Mouse (Mus musculus): ENCODE results near the gene Slc11a1. TPM values are rescaled to one million over a fixed set of nuclear protein-coding genes. Genes with fewer than 3 reads are reported as not detected.
"Not testable (repeated sequence)": the region's sequence is repeated elsewhere in the genome, so short reads cannot be mapped to it uniquely, and the experiment has no call there.

The Slc11a1 gene
- polyA plus RNA-seq, 1 experiment from 2014 or later, result 2.0 TPM

- Histone ChIP-seq H3K4me1 (peaks cover 28% of the 10 kb centered on the region), H3K9ac (peak overlapping the region; percentile 74), H3K27me3 (replicated peaks) (peaks cover 14% of the 10 kb centered on the region), H3K27ac (peak overlapping the region; percentile 80), H3K4me3 (peak overlapping the region; percentile 95), H3K4me2 (peak overlapping the region; percentile 96), H3K36me3 (replicated peaks) (0 out of 2 replicates have a peak, but pooled peaks cover 4% of the 10 kb centered on the region), H3K9me3 (no peaks in the 10 kb centered on the region)
- ATAC-seq (replicated peaks), result peak; percentile 43
- under 1% methylated on average over 53 of the region's 63 CpGs for WGBS
These were observed 16.9 kb downstream of the Slc11a1 start for GRCm38 (mm10) chr1:74391844-74392441.

GRCm38 (mm10) chr1:74392446-74392994 lies 17.5 kb downstream of the Slc11a1 start:
- Histone ChIP-seq H3K36me3 (replicated peaks) (0 out of 2 replicates have a peak, but pooled peaks cover 4% of the 10 kb centered on the region), H3K27ac (peak overlapping the region; percentile 80; the same call in 1 of the 2 replicates), H3K9ac (peak overlapping the region; percentile 74), H3K4me2 (peak overlapping the region; percentile 96), H3K27me3 (replicated peaks) (peaks cover 14% of the 10 kb centered on the region), H3K4me1 (peaks cover 28% of the 10 kb centered on the region), H3K4me3 (peak overlapping the region; percentile 95), H3K9me3 (no peaks in the 10 kb centered on the region)
- ATAC-seq (replicated peaks), result peak; percentile 38
- 3% methylated on average over 16 of the region's 16 CpGs for WGBS

DNA sequence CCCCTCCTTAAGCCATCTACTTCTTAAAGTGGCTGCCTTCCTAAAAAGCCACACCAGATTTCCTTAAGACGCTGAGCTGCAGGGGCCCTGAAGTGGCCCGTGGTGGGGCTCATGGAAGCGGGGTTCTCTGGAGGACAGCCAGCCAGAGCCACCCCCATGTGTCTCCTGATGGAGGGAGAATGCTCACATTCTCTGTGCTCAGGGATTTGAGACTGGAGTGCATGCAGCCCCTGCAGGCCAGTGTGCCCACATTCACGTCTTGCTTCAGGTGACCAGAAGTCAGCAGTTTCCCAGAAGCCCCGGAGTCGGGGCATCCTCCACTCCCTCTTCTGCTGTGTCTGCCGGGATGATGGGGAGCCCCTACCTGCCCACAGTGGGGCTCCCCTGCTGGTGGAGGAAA lies 18.0 kb downstream of the Slc11a1 start:
- 39% methylated on average over 7 of the region's 7 CpGs for WGBS
- ATAC-seq (replicated peaks), result no peak
- Histone ChIP-seq H3K36me3 (replicated peaks) (0 out of 2 replicates have a peak, but pooled peaks cover 4% of the 10 kb centered on the region), H3K4me1 (peaks cover 31% of the 10 kb centered on the region), H3K9me3 (no peaks in the 10 kb centered on the region), H3K9ac (no peak overlapping the region; the same call in 1 of the 2 replicates), H3K27ac (no peak overlapping the region), H3K27me3 (replicated peaks) (peaks cover 14% of the 10 kb centered on the region), H3K4me2 (peak overlapping the region; percentile 96), H3K4me3 (peak overlapping the region; percentile 95)

GRCm38 (mm10) chr1:74393697-74394096 lies 18.7 kb downstream of the Slc11a1 start:
- H3K4me1 ChIP-seq, result peaks cover 31% of the 10 kb centered on the region
- no peak overlapping the region for H3K4me2 ChIP-seq
- ATAC-seq (replicated peaks), result no peak
- peaks cover 10% of the 10 kb centered on the region for H3K27me3 ChIP-seq (replicated peaks)
- H3K4me3 ChIP-seq, result no peak overlapping the region
- H3K36me3 ChIP-seq (replicated peaks), result 0 out of 2 replicates have a peak, but pooled peaks cover 4% of the 10 kb centered on the region
- H3K9me3 ChIP-seq, result no peaks in the 10 kb centered on the region
- H3K9ac ChIP-seq, result no peak overlapping the region
- 92% methylated on average over 9 of the region's 9 CpGs for WGBS
- no peak overlapping the region for H3K27ac ChIP-seq

- no peak overlapping the region for H3K4me3 ChIP-seq
- ATAC-seq (replicated peaks), result no peak
- WGBS, result 95% methylated on average over 9 of the region's 9 CpGs
- 0 out of 2 replicates have a peak, but pooled peaks cover 4% of the 10 kb centered on the region for H3K36me3 ChIP-seq (replicated peaks)
- no peaks in the 10 kb centered on the region for H3K9me3 ChIP-seq
- no peak overlapping the region for H3K9ac ChIP-seq
- peaks cover 8% of the 10 kb centered on the region for H3K27me3 ChIP-seq (replicated peaks)
- no peak overlapping the region for H3K27ac ChIP-seq
- H3K4me1 ChIP-seq, result peaks cover 31% of the 10 kb centered on the region
- no peak overlapping the region for H3K4me2 ChIP-seq
These were observed 19.3 kb downstream of the Slc11a1 start for GRCm38 (mm10) chr1:74394311-74394710.

DNA sequence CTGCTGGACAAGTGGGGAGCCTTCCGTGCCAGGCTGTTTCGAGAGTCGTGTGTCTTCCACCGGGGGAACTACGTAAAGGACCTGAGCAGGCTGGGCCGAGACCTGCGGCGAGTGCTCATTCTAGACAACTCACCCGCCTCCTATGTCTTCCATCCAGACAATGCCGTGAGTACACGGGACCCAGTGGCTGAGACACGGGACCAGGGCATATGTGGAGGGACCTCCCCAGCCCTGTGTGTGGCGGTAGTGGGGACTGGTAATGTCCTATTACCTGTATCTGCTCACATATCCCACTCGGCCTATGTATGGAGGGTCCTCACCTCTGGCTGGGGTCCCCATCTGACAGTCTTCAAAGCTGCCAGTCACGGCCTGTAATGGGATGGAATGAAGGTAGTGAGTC lies 19.9 kb downstream of the Slc11a1 start:
- peaks cover 31% of the 10 kb centered on the region for H3K4me1 ChIP-seq
- ATAC-seq (replicated peaks), result no peak
- 91% methylated on average over 15 of the region's 15 CpGs for WGBS
- H3K36me3 ChIP-seq (replicated peaks), result 0 out of 2 replicates have a peak, but pooled peaks cover 4% of the 10 kb centered on the region
- no peaks in the 10 kb centered on the region for H3K9me3 ChIP-seq
- no peak overlapping the region for H3K27ac ChIP-seq
- no peak overlapping the region for H3K9ac ChIP-seq
- no peak overlapping the region for H3K4me2 ChIP-seq
- peaks cover 3% of the 10 kb centered on the region for H3K27me3 ChIP-seq (replicated peaks)
- H3K4me3 ChIP-seq, result no peak overlapping the region

- Histone ChIP-seq H3K27me3 (replicated peaks) (peaks cover 3% of the 10 kb centered on the region; the same call in 1 of the 2 replicates), H3K4me1 (peaks cover 27% of the 10 kb centered on the region), H3K36me3 (replicated peaks) (0 out of 2 replicates have a peak, but pooled peaks cover 4% of the 10 kb centered on the region), H3K9ac (no peak overlapping the region), H3K9me3 (no peaks in the 10 kb centered on the region), H3K4me3 (no peak overlapping the region), H3K4me2 (no peak overlapping the region), H3K27ac (no peak overlapping the region)
- no peak for ATAC-seq (replicated peaks)
- 87% methylated on average over 13 of the region's 13 CpGs for WGBS
These were observed 20.3 kb downstream of the Slc11a1 start for GRCm38 (mm10) chr1:74395290-74395689.

DNA sequence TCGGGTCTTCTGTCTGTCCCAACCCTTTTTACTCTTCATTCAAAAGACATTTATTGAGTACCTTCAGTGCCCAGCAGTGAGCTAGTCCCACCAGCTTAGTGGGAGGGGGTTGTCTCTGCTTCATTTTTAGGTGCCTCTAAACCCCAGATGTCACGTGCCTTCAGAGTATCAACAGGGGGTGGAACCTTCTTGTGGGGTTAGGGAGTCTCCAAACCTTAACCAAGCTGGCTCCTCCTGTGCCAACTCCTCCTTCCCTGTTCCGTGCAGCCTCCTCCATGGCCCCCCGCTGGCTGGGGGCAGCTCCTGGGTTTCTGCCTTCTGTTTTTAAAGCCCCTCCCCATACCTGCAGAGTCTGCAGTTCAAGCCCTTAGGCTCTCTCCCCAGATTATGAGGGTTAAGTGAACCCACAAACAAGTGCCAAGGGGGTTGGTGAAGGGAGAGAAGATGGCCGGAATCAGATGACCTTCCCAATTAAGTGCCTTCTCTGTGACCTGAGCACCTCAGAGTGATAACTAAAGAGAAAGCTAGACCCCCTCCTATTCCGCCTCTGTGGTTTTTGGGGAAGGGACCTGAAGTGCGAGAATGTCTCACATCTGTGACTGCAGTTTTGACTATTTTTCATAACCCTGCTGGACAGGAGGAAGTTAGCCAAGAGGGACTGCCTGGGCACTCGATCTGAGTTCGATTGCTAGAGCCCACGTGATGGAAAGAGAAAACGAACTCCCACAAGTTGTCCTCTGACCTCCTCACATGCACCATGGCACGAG lies 21.6 kb downstream of the Slc11a1 start:
- H3K9ac ChIP-seq; H3K27me3 ChIP-seq (replicated peaks); H3K36me3 ChIP-seq (replicated peaks); H3K9me3 ChIP-seq; ATAC-seq (replicated peaks): not testable (repeated sequence)
- 0 out of 2 replicates have a peak overlapping the region, but pooled peaks have one; percentile 65 for H3K27ac ChIP-seq
- peak overlapping the region; percentile 52 for H3K4me3 ChIP-seq
- peaks cover 22% of the 10 kb centered on the region for H3K4me1 ChIP-seq
- H3K4me2 ChIP-seq, result peak overlapping the region; percentile 92
- 10% methylated on average over 12 of the region's 12 CpGs for WGBS

DNA sequence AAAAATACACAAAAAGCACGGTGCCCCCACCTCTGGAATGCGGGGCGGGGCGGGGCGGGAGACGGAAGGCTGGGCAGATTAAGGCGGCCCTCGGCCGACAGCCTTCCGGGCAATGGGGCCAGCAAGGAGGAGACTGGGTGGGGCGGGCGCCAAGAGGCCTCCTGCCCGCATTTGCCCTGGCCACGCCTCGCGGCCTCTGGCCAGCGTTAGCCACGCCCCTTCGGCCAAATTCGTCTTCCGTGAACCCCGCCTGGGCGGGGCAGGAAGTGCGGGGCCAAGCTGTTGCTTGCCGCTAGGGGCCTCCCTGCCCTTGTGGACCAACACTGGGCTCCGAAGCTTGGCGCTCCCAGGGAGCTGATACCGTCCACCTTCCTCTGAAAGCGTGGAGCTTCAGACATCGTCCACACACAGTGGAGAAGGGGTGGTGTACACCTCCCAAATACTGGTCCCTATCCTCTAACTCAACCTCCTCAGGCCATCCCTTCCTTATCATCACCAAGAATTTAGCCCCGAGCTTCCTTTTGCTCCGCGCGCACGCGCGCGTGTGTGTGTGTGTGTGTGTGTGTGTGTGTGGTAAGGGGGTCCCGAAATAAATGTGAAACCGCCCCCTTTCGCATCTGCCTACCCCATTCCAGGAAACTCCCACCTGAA lies 22.4 kb downstream of the Slc11a1 start:
- peak; percentile 85 for ATAC-seq (replicated peaks)
- H3K9me3 ChIP-seq, result no peaks in the 10 kb centered on the region
- WGBS, result under 1% methylated on average over 40 of the region's 41 CpGs

DNA sequence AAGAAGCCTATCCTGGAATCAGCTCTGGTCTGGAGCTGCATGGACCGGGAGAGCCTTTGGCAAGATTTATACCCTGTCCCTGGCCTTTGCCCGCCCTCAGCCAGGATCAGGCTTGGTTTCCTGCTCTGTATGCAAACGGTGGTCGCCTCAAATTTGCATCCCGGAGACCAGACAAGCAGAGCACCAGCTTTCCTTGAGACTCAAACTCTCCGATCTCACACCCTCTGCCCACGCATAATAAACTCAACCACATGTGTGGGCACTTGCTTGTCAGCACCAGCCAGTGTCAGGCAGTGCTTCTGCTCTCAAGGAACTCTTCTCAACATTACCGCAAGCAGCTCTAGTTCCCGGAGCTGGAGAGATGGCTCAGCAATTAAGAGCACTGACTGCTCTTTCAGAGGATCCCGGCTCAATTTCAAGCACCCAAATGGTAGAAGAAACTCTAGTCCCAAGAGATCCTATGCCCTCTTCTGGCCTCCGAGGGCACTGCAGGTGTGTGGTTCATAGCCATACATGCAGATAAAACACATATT lies 23.0 kb downstream of the Slc11a1 start:
- WGBS, result 2% methylated on average over 11 of the region's 11 CpGs
- H3K27ac ChIP-seq, result peak overlapping the region; percentile 65; the same call in 1 of the 2 replicates

More for the DNA sequence above, 22.4 kb downstream of the Slc11a1 start:
- H3K4me2 ChIP-seq, result peak overlapping the region; percentile 92
- no peaks in the 10 kb centered on the region for H3K27me3 ChIP-seq (replicated peaks)
- peak overlapping the region; percentile 52 for H3K4me3 ChIP-seq
- 0 out of 2 replicates have a peak, but pooled peaks cover 4% of the 10 kb centered on the region for H3K36me3 ChIP-seq (replicated peaks)
- peak overlapping the region; percentile 41 for H3K9ac ChIP-seq
- H3K4me1 ChIP-seq, result peaks cover 18% of the 10 kb centered on the region
- H3K27ac ChIP-seq, result peak overlapping the region; percentile 65

GRCm38 (mm10) chr1:74400531-74400930 lies 25.5 kb downstream of the Slc11a1 start:
- H3K4me1 ChIP-seq, result peaks cover 7% of the 10 kb centered on the region; the same call in 1 of the 2 replicates
- no peak overlapping the region for H3K9ac ChIP-seq
- no peak overlapping the region for H3K27ac ChIP-seq
- H3K4me3 ChIP-seq, result no peak overlapping the region
- H3K27me3 ChIP-seq (replicated peaks), result no peaks in the 10 kb centered on the region
- no peak for ATAC-seq (replicated peaks)
- H3K36me3 ChIP-seq (replicated peaks), result no peaks in the 10 kb centered on the region
- H3K9me3 ChIP-seq, result no peaks in the 10 kb centered on the region
- H3K4me2 ChIP-seq, result no peak overlapping the region
- WGBS, result 89% methylated on average over 3 of the region's 3 CpGs

More for the DNA sequence above, 23.0 kb downstream of the Slc11a1 start:
- H3K4me1 ChIP-seq, result peaks cover 12% of the 10 kb centered on the region
- no peak; the same call in none of the 2 replicates for ATAC-seq (replicated peaks)
- peak overlapping the region; percentile 41 for H3K9ac ChIP-seq
- peak overlapping the region; percentile 92 for H3K4me2 ChIP-seq
- H3K27me3 ChIP-seq (replicated peaks), result no peaks in the 10 kb centered on the region
- H3K4me3 ChIP-seq, result peak overlapping the region; percentile 52
- 0 out of 2 replicates have a peak, but pooled peaks cover 4% of the 10 kb centered on the region for H3K36me3 ChIP-seq (replicated peaks)
- H3K9me3 ChIP-seq, result no peaks in the 10 kb centered on the region
